Mouse (Mus musculus) neural tube, postnatal 0 days (tissue): ENCODE measurements around the gene Bcl2a1a. TPM values are rescaled to one million over a fixed set of nuclear protein-coding genes. Genes with fewer than 3 reads are reported as not detected.

Experiments
- polyA plus RNA-seq: library from polyadenylated mRNA; unstranded; fragments of >200 nt; fragmentation: Nextera tagmentation; extraction: Ambion mirVana; gene quantifications from 2 replicates; pipeline ENCODE4 v1.2.1, GENCODE M21; 2015

Gene Bcl2a1a
- polyA plus RNA-seq, result 0.50 TPM in 1 of 2 replicates, not detected in the other

GRCm38 (mm10) chr9:88956670-88957153 lies at the start of gene Bcl2a1a:
Bcl2a1a (plus strand) TSS chr9:88956900.

Other genes starting within 250 kb of the Bcl2a1a start
- gene Mthfsl, start 236.6 kb upstream of the Bcl2a1a start, polyA plus RNA-seq, result 58.1 and 59.4 TPM in 2 replicates
- 0.41 TPM in 1 of 2 replicates, not detected in the other for gene Bcl2a1d, start 225.0 kb upstream of the Bcl2a1a start, polyA plus RNA-seq
- gene Trim43c, start 117.7 kb upstream of the Bcl2a1a start, polyA plus RNA-seq, result not detected in 2 replicates
- gene Trim43b, start 135.9 kb downstream of the Bcl2a1a start, polyA plus RNA-seq, result not detected in 2 replicates
- gene Bcl2a1b, start 242.3 kb downstream of the Bcl2a1a start, polyA plus RNA-seq, result 3.0 and 4.2 TPM in 2 replicates
- 1.3 and 1.5 TPM in 2 replicates for gene Gm29094, start 242.5 kb downstream of the Bcl2a1a start, polyA plus RNA-seq